Comparison of ENCODE assay signal across 9 mouse cellular contexts in the genomic region with DNA sequence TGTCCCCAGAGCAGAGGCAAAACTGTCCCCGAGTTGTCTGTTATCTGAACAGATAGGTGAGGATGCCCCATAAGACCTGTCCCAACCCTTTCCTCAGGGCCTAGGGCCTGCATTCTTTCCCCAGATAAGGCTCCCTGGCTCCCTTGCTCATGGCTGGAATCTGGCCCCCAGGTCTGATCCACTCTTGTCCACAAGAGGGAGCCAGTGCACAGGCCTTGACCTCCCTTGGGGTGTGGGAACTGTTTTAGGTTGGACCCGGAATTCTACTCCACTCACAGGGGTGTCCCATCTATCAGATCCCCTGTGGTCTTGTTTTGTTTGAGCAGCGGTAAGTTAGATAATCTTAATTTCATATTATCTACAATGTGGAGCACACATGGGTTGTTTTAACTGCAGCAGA. TPM values are rescaled to one million over a fixed set of nuclear protein-coding genes. Genes with fewer than 3 reads are reported as not detected.
DNase-seq lines count a peak whose midpoint lies in the region; ATAC-seq and TF ChIP-seq lines count a peak whose summit lies in the region.
"Had no signal": no experiment of that assay in that cellular context is flagged by ENCODE, and none has a peak within 500 bp of the region (broad histone marks: within the 10 kb centered on the region; RNA-seq: fewer than 3 reads in every experiment).

No protein-coding gene starts in this region.

- H3K36me3 ChIP-seq in heart, adult 2 months (ENCODE audit: control insufficient read depth, insufficient read depth, low read length): no peaks in the 10 kb centered on the region
- H3K36me3 ChIP-seq in kidney, postnatal 0 days (ENCODE audit: insufficient read depth, low read length): no peaks in the 10 kb centered on the region
- H3K36me3 ChIP-seq in liver, embryonic 11.5 days (ENCODE audit: control insufficient read depth, insufficient read depth, low read length): no peaks in the 10 kb centered on the region
- H3K36me3 ChIP-seq in stomach, embryonic 15.5 days: no peaks in the 10 kb centered on the region
- H3K36me3 ChIP-seq: embryonic facial prominence, embryonic 12.5 days had no signal

- H3K4me1 ChIP-seq in heart, adult 2 months (ENCODE audit: control insufficient read depth, insufficient read depth, low read length): no peaks in the 10 kb centered on the region; the same call in 1 of the 2 replicates
- H3K4me1 ChIP-seq in kidney, postnatal 0 days (replicated peaks; ENCODE audit: insufficient read depth, low read length): no peaks in the 10 kb centered on the region
- H3K4me1 ChIP-seq in liver, embryonic 11.5 days (replicated peaks; ENCODE audit: control insufficient read depth, insufficient read depth, low read length): no peaks in the 10 kb centered on the region
- H3K4me1 ChIP-seq in stomach, embryonic 15.5 days: 0 out of 2 replicates have a peak, but pooled peaks cover 3% of the 10 kb centered on the region

- peak; percentile 75 for TF ChIP-seq EP300 in heart, adult 2 months (IDR thresholded peaks at IDR 0.05; ENCODE audit: insufficient read depth, low read depth, low read length)

- peak; percentile 77 for DNase-seq in B cell, adult 2 months
- peak; percentile 86 for DNase-seq in adrenal gland, postnatal 10 days
- DNase-seq in embryo, embryonic 9.5 days (ENCODE audit: extremely low spot score): peak; percentile 86
- DNase-seq in heart, adult 2 months: peak; percentile 67 to 85
- DNase-seq in kidney, postnatal 0 days (ENCODE audit: low spot score): peak; percentile 80
- peak; percentile 70 for DNase-seq in liver, embryonic 11.5 days (ENCODE audit: low spot score)
- peak; percentile 20 to 49 for DNase-seq in natural killer cell, adult 2 months (ENCODE audit: low spot score in 2 of 2)

- H3K27me3 ChIP-seq in heart, adult 2 months (ENCODE audit: control insufficient read depth, insufficient read depth, low read length): no peaks in the 10 kb centered on the region
- H3K27me3 ChIP-seq in kidney, postnatal 0 days (ENCODE audit: insufficient read depth, low read length): no peaks in the 10 kb centered on the region
- H3K27me3 ChIP-seq in liver, embryonic 11.5 days (replicated peaks; ENCODE audit: control insufficient read depth, insufficient read depth, low read length): peaks cover 22% of the 10 kb centered on the region
- H3K27me3 ChIP-seq in stomach, embryonic 15.5 days (replicated peaks): no peaks in the 10 kb centered on the region

- intact Hi-C loops in heart, adult 2 months (cut with DNase I): loop anchor here (5.0 kb wide), 3 partner anchors 83 to 172 kb away; no protein-coding TSS in a partner anchor

- no peak overlapping the region for H3K9ac ChIP-seq in heart, adult 2 months (ENCODE audit: low read depth, low read length)
- H3K9ac ChIP-seq in kidney, postnatal 0 days (ENCODE audit: low read depth, low read length): no peak overlapping the region
- no peak overlapping the region for H3K9ac ChIP-seq in liver, embryonic 11.5 days (ENCODE audit: low read depth, low read length)
- no peak overlapping the region for H3K9ac ChIP-seq in stomach, embryonic 15.5 days
- H3K9ac ChIP-seq: embryonic facial prominence, embryonic 12.5 days had no signal

- no peak overlapping the region for H3K4me3 ChIP-seq in heart, adult 2 months
- no peak overlapping the region for H3K4me3 ChIP-seq in kidney, postnatal 0 days (replicated peaks; ENCODE audit: low read depth, low read length)
- no peak overlapping the region for H3K4me3 ChIP-seq in liver, embryonic 11.5 days (ENCODE audit: low read depth, low read length)
- no peak overlapping the region for H3K4me3 ChIP-seq in stomach, embryonic 15.5 days (replicated peaks)
- H3K4me3 ChIP-seq: embryonic facial prominence, embryonic 12.5 days had no signal

- WGBS in heart, adult 2 months: 15% methylated on average over 3 of the region's 3 CpGs
- WGBS in kidney, postnatal 0 days: 30% methylated on average over 3 of the region's 3 CpGs
- whole genome bisulfite sequencing in liver, embryonic 11.5 days: 8% methylated on average over 3 of the region's 3 CpGs
- WGBS in stomach, embryonic 15.5 days: 22% methylated on average over 3 of the region's 3 CpGs

- no peak for TF ChIP-seq POLR2A in heart, adult 2 months (IDR thresholded peaks at IDR 0.05; ENCODE audit: insufficient read depth, low read depth, low read length)

- peak; percentile 69 for ATAC-seq in kidney, postnatal 0 days (replicated peaks; ENCODE audit: low FRiP score, low read depth)
- ATAC-seq in liver, embryonic 11.5 days (replicated peaks; ENCODE audit: low FRiP score): no peak
- peak; percentile 39; the same call in 1 of the 2 replicates for ATAC-seq in stomach, embryonic 15.5 days (ENCODE audit: insufficient read depth, low FRiP score, low read depth)

- no peaks in the 10 kb centered on the region for H3K79me2 ChIP-seq in heart, adult 2 months (replicated peaks; ENCODE audit: control insufficient read depth, insufficient read depth, low read length)

- H3K27ac ChIP-seq in heart, adult 2 months: no peak overlapping the region
- no peak overlapping the region for H3K27ac ChIP-seq in kidney, postnatal 0 days
- H3K27ac ChIP-seq in liver, embryonic 11.5 days (ENCODE audit: low read depth, low read length): no peak overlapping the region
- no peak overlapping the region for H3K27ac ChIP-seq in stomach, embryonic 15.5 days
- H3K27ac ChIP-seq: embryonic facial prominence, embryonic 12.5 days had no signal

- no peaks in the 10 kb centered on the region for H3K9me3 ChIP-seq in kidney, postnatal 0 days (replicated peaks; ENCODE audit: low read length)
- H3K9me3 ChIP-seq in liver, embryonic 11.5 days (ENCODE audit: control insufficient read depth, low read length): no peaks in the 10 kb centered on the region
- H3K9me3 ChIP-seq in stomach, embryonic 15.5 days: no peaks in the 10 kb centered on the region
- H3K9me3 ChIP-seq: embryonic facial prominence, embryonic 12.5 days had no signal

- TF ChIP-seq CTCF in heart, adult 2 months (IDR thresholded peaks at IDR 0.05): peak; percentile 99
- peak; percentile 94 for TF ChIP-seq CTCF in kidney, postnatal 0 days (IDR thresholded peaks at IDR 0.05; ENCODE audit: low read depth)

- no peak overlapping the region for H3K4me2 ChIP-seq in kidney, postnatal 0 days (ENCODE audit: low read length)
- no peak overlapping the region for H3K4me2 ChIP-seq in liver, embryonic 11.5 days
- H3K4me2 ChIP-seq in stomach, embryonic 15.5 days: no peak overlapping the region
- H3K4me2 ChIP-seq: embryonic facial prominence, embryonic 12.5 days had no signal

RNA-seq across cellular contexts. Expression of a gene that starts 35.1 kb away (rescaled TPM):
- total RNA-seq in adrenal gland, postnatal 10 days (2021): 1 to 10 TPM; 1.1 to 1.2 TPM
- 1 to 10 TPM in 1 of 2 experiments, under 1 TPM in 1; 0.70 to 1.5 TPM for total RNA-seq in heart, adult 2 months (2021)
- 1.7 and 1.9 TPM in 2 replicates for polyA plus RNA-seq in heart, adult 2 months (2012; rRNA removed)
- polyA plus RNA-seq in kidney, postnatal 0 days (2015; fragmentation: Nextera tagmentation; extraction: Ambion mirVana): 13.9 and 14.7 TPM in 2 replicates
- 0.93 and 1.3 TPM in 2 replicates for polyA plus RNA-seq in liver, embryonic 11.5 days (2014; fragmentation: Nextera tagmentation; extraction: Ambion mirVana)
- polyA plus RNA-seq in stomach, embryonic 15.5 days (2015; fragmentation: Nextera tagmentation; extraction: Ambion mirVana): 10.3 and 11.4 TPM in 2 replicates

Comparison
In these comparisons a context has a peak if more than half of its experiments do, and no peak if none do; other contexts are left out.
1. DNase-seq: peak in every context shown above with its lines; median percentile 86 in adrenal gland, postnatal 10 days; 86 in embryo, embryonic 9.5 days; 80 in kidney, postnatal 0 days; 77 in B cell, adult 2 months; 76 in heart, adult 2 months; 70 in liver, embryonic 11.5 days; 34 in natural killer cell, adult 2 months.